Mouse (Mus musculus) spleen, postnatal 36 days (tissue): ENCODE measurements around the gene Ablim1.

ENCODE experiments used
- DNase-seq, 2 experiments: peaks; one replicate each; pipeline ENCODE4 v3.0.0; 2022; ENCODE audit warnings: low spot score in 2 of 2, mixed read lengths in 1 of 2

The Ablim1 gene

GRCm38 (mm10) chr19:57264296-57264947 lies 50.3 kb downstream of the Ablim1 start:
- peak in 1 of 2 experiments; percentile 9 for DNase-seq

- DNase-seq = no peak
Observed at GRCm38 (mm10) chr19:57257801-57258200, 56.9 kb downstream of the Ablim1 start.

- DNase-seq = no peak
Observed at GRCm38 (mm10) chr19:57256666-57257065, 58.1 kb downstream of the Ablim1 start.

- no peak for DNase-seq
Observed at GRCm38 (mm10) chr19:57255157-57255556, 59.6 kb downstream of the Ablim1 start.

- DNase-seq = no peak
Observed at GRCm38 (mm10) chr19:57252692-57253448, 61.8 kb downstream of the Ablim1 start.

- DNase-seq = no peak
Observed at GRCm38 (mm10) chr19:57248781-57249180, 65.9 kb downstream of the Ablim1 start.

- DNase-seq = no peak
Observed at GRCm38 (mm10) chr19:57247221-57247620, 67.5 kb downstream of the Ablim1 start.

- no peak for DNase-seq
Observed at GRCm38 (mm10) chr19:57244281-57244680, 70.4 kb downstream of the Ablim1 start.

GRCm38 (mm10) chr19:57243606-57244005 lies 71.1 kb downstream of the Ablim1 start:
- peak; percentile 32 to 52 for DNase-seq

- DNase-seq = peak in 1 of 2 experiments; percentile 22
Observed at GRCm38 (mm10) chr19:57243191-57243590, 71.5 kb downstream of the Ablim1 start.

GRCm38 (mm10) chr19:57241363-57242192 lies 73.1 kb downstream of the Ablim1 start:
- DNase-seq = no peak

GRCm38 (mm10) chr19:57240259-57240658 lies 74.5 kb downstream of the Ablim1 start:
- no peak for DNase-seq

- no peak for DNase-seq
Observed at GRCm38 (mm10) chr19:57239176-57239784, 75.4 kb downstream of the Ablim1 start.

GRCm38 (mm10) chr19:57238461-57238860 lies 76.3 kb downstream of the Ablim1 start:
- no peak for DNase-seq

- no peak for DNase-seq
Observed at GRCm38 (mm10) chr19:57237534-57237933, 77.2 kb downstream of the Ablim1 start.

- DNase-seq = no peak
Observed at GRCm38 (mm10) chr19:57236647-57237046, 78.1 kb downstream of the Ablim1 start.

GRCm38 (mm10) chr19:57235931-57236330 lies 78.8 kb downstream of the Ablim1 start:
- DNase-seq = no peak

- DNase-seq = no peak
Observed at GRCm38 (mm10) chr19:57230996-57231395, 83.7 kb downstream of the Ablim1 start.

GRCm38 (mm10) chr19:57229161-57229560 lies 85.6 kb downstream of the Ablim1 start:
- no peak for DNase-seq

GRCm38 (mm10) chr19:57228576-57228975 lies 86.1 kb downstream of the Ablim1 start:
- no peak for DNase-seq

- DNase-seq = no peak
Observed at GRCm38 (mm10) chr19:57224390-57224789, 90.3 kb downstream of the Ablim1 start.

- DNase-seq = no peak
Observed at GRCm38 (mm10) chr19:57223686-57224085, 91.0 kb downstream of the Ablim1 start.
